Mouse (Mus musculus): ENCODE data around the gene Bmpr2. TPM values are rescaled to one million over a fixed set of nuclear protein-coding genes. Genes with fewer than 3 reads are reported as not detected.

Gene Bmpr2
- polyA plus RNA-seq, 1 experiment: 3.7 TPM

DNA sequence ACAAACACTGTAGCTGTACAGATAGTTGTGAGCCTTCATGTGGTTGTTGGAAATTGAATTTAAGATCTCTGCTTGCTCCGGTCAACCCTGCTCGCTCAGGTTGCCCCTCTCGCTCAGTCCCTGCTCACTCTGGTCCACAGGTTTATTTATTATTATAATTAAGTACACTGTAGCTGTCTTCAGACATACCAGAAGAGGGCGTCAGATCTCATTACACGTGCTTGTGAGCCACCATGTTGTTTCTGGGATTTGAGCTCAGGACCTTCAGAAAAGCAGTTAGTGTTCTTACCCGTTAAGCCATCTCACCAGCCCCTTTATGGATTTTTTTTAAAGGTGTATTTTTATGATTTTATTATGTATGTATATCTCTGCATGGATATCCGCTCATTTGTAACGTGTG, 129.6 kb downstream of the Bmpr2 start:
- H3K4me3 ChIP-seq (ENCODE audit: insufficient read depth, poor library complexity, severe bottlenecking): no peak overlapping the region
- H3K79me3 ChIP-seq (ENCODE audit: low read depth): no peaks in the 10 kb centered on the region
- TF ChIP-seq MYOG (IDR thresholded peaks at IDR 0.05; ENCODE audit: control insufficient read depth, extremely low read depth, insufficient read length) (no peak), MYOD1 (IDR thresholded peaks at IDR 0.05; ENCODE audit: control insufficient read depth, insufficient read length, low read depth) (no peak), USF1 (IDR thresholded peaks at IDR 0.05; ENCODE audit: low read depth) (no peak), CEBPB (IDR thresholded peaks at IDR 0.05; ENCODE audit: low read depth) (no peak), CTCF (IDR thresholded peaks at IDR 0.05; ENCODE audit: control insufficient read depth, insufficient read depth, insufficient read length) (no peak), FOSL1 (IDR thresholded peaks at IDR 0.05; ENCODE audit: insufficient read depth, low read length, poor library complexity, severe bottlenecking) (no peak), MAX (IDR thresholded peaks at IDR 0.05) (no peak)
- H3K79me2 ChIP-seq (ENCODE audit: control insufficient read depth, insufficient read depth): no peaks in the 10 kb centered on the region
- H3K27me3 ChIP-seq (ENCODE audit: control insufficient read depth, insufficient read depth, insufficient read length): no peaks in the 10 kb centered on the region
- H3ac ChIP-seq (ENCODE audit: control insufficient read depth, insufficient read length, low read depth): no peak overlapping the region
- no peaks in the 10 kb centered on the region for H3K36me3 ChIP-seq (ENCODE audit: control insufficient read depth, insufficient read depth)

GRCm38 (mm10) chr1:59894025-59894424, 130.8 kb downstream of the Bmpr2 start:
- Histone ChIP-seq H3ac (ENCODE audit: control insufficient read depth, insufficient read length, low read depth) (no peak overlapping the region), H3K36me3 (ENCODE audit: control insufficient read depth, insufficient read depth) (no peaks in the 10 kb centered on the region), H3K79me3 (ENCODE audit: low read depth) (no peaks in the 10 kb centered on the region), H3K27me3 (ENCODE audit: control insufficient read depth, insufficient read depth, insufficient read length) (no peaks in the 10 kb centered on the region), H3K79me2 (ENCODE audit: control insufficient read depth, insufficient read depth) (no peaks in the 10 kb centered on the region), H3K4me3 (ENCODE audit: insufficient read depth, poor library complexity, severe bottlenecking) (no peak overlapping the region)
- TF ChIP-seq USF1 (IDR thresholded peaks at IDR 0.05; ENCODE audit: low read depth): no peak

DNA sequence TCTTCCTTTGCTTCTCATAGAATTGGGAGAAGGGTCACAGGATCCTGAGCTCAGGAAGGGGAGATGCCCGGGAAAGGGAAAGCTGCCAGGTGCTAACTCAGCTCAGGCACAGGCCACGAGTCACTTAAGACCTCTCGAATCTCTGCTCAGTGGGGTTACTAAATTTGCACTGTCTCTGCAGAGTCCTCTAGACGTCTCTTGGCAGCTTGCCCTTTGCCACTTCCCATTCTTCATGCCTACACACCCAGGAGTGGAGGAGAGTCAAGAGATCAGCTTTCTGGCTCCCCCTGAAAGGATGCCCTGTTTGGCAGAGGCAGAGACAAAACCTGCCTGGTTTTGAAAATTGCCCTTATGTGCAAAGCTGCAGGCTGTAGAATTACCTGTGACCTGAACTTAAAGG, 132.3 kb downstream of the Bmpr2 start:
- Histone ChIP-seq H3K4me3 (ENCODE audit: insufficient read depth, poor library complexity, severe bottlenecking) (no peak overlapping the region), H3K36me3 (ENCODE audit: control insufficient read depth, insufficient read depth) (no peaks in the 10 kb centered on the region), H3K27me3 (ENCODE audit: control insufficient read depth, insufficient read depth, insufficient read length) (no peaks in the 10 kb centered on the region), H3K79me2 (ENCODE audit: control insufficient read depth, insufficient read depth) (no peaks in the 10 kb centered on the region), H3ac (ENCODE audit: control insufficient read depth, insufficient read length, low read depth) (no peak overlapping the region), H3K79me3 (ENCODE audit: low read depth) (no peaks in the 10 kb centered on the region)
- TF ChIP-seq FOSL1 (IDR thresholded peaks at IDR 0.05; ENCODE audit: insufficient read depth, low read length, poor library complexity, severe bottlenecking): no peak
- TF ChIP-seq CEBPB (IDR thresholded peaks at IDR 0.05; ENCODE audit: low read depth): no peak
- no peak for TF ChIP-seq MYOD1 (IDR thresholded peaks at IDR 0.05; ENCODE audit: control insufficient read depth, insufficient read length, low read depth)
- TF ChIP-seq CTCF (IDR thresholded peaks at IDR 0.05; ENCODE audit: control insufficient read depth, insufficient read depth, insufficient read length): no peak
- no peak for TF ChIP-seq USF1 (IDR thresholded peaks at IDR 0.05; ENCODE audit: low read depth)
- TF ChIP-seq MYOG (IDR thresholded peaks at IDR 0.05; ENCODE audit: control insufficient read depth, extremely low read depth, insufficient read length): no peak
- no peak for TF ChIP-seq MAX (IDR thresholded peaks at IDR 0.05)

GRCm38 (mm10) chr1:59897147-59897798, 134.1 kb downstream of the Bmpr2 start:
- no peak overlapping the region for H3ac ChIP-seq (ENCODE audit: control insufficient read depth, insufficient read length, low read depth)
- no peak for TF ChIP-seq MYOG (IDR thresholded peaks at IDR 0.05; ENCODE audit: control insufficient read depth, extremely low read depth, insufficient read length)
- TF ChIP-seq CEBPB (IDR thresholded peaks at IDR 0.05; ENCODE audit: low read depth): no peak
- TF ChIP-seq MYOD1 (IDR thresholded peaks at IDR 0.05; ENCODE audit: control insufficient read depth, insufficient read length, low read depth): no peak
- no peak for TF ChIP-seq USF1 (IDR thresholded peaks at IDR 0.05; ENCODE audit: low read depth)
- TF ChIP-seq MAX (IDR thresholded peaks at IDR 0.05): no peak
- TF ChIP-seq CTCF (IDR thresholded peaks at IDR 0.05; ENCODE audit: control insufficient read depth, insufficient read depth, insufficient read length): no peak
- no peak for TF ChIP-seq FOSL1 (IDR thresholded peaks at IDR 0.05; ENCODE audit: insufficient read depth, low read length, poor library complexity, severe bottlenecking)

DNA sequence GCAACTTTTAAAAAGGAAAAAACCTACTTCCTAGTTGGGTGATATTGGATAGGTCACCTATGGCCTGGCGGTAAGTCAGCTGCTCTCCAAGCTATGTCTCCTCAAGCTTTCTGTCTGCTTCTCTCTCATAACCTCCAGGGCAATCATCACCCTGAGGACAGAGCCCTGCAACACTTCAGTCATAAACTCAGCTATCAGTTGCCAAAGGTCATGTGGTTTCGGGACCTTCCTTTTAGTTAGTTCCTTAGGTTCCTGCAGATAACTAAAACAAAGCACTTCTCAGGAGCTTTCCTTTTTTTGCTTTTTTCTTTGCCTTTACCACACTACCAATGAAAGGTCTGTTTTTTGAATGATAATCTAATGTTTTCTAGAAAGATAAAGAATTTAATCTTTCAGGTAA, 136.5 kb downstream of the Bmpr2 start:
- no peak overlapping the region for H3K4me3 ChIP-seq (ENCODE audit: insufficient read depth, poor library complexity, severe bottlenecking)
- no peaks in the 10 kb centered on the region for H3K36me3 ChIP-seq (ENCODE audit: control insufficient read depth, insufficient read depth)
- H3K79me2 ChIP-seq (ENCODE audit: control insufficient read depth, insufficient read depth): no peaks in the 10 kb centered on the region
- H3K27me3 ChIP-seq (ENCODE audit: control insufficient read depth, insufficient read depth, insufficient read length): no peaks in the 10 kb centered on the region
- H3ac ChIP-seq (ENCODE audit: control insufficient read depth, insufficient read length, low read depth): no peak overlapping the region
- H3K79me3 ChIP-seq (ENCODE audit: low read depth): no peaks in the 10 kb centered on the region
- no peak for TF ChIP-seq USF1 (IDR thresholded peaks at IDR 0.05; ENCODE audit: low read depth)
- no peak for TF ChIP-seq CTCF (IDR thresholded peaks at IDR 0.05; ENCODE audit: control insufficient read depth, insufficient read depth, insufficient read length)
- TF ChIP-seq FOSL1 (IDR thresholded peaks at IDR 0.05; ENCODE audit: insufficient read depth, low read length, poor library complexity, severe bottlenecking): no peak
- TF ChIP-seq MAX (IDR thresholded peaks at IDR 0.05): no peak
- no peak for TF ChIP-seq CEBPB (IDR thresholded peaks at IDR 0.05; ENCODE audit: low read depth)
- TF ChIP-seq MYOG (IDR thresholded peaks at IDR 0.05; ENCODE audit: control insufficient read depth, extremely low read depth, insufficient read length): no peak
- no peak for TF ChIP-seq MYOD1 (IDR thresholded peaks at IDR 0.05; ENCODE audit: control insufficient read depth, insufficient read length, low read depth)

More at GRCm38 (mm10) chr1:59897147-59897798, 134.1 kb downstream of the Bmpr2 start:
- no peaks in the 10 kb centered on the region for H3K79me2 ChIP-seq (ENCODE audit: control insufficient read depth, insufficient read depth)
- H3K4me3 ChIP-seq (ENCODE audit: insufficient read depth, poor library complexity, severe bottlenecking): no peak overlapping the region
- no peaks in the 10 kb centered on the region for H3K36me3 ChIP-seq (ENCODE audit: control insufficient read depth, insufficient read depth)
- H3K79me3 ChIP-seq (ENCODE audit: low read depth): no peaks in the 10 kb centered on the region
- no peaks in the 10 kb centered on the region for H3K27me3 ChIP-seq (ENCODE audit: control insufficient read depth, insufficient read depth, insufficient read length)
